Mouse (Mus musculus) forebrain, embryonic 16.5 days (tissue): ENCODE results near the gene Sirt7. TPM values are rescaled to one million over a fixed set of nuclear protein-coding genes. Genes with fewer than 3 reads are reported as not detected.
A peak's percentile ranks its signal among the peaks of the same experiment; 100 is the strongest.

ENCODE experiments used
- ATAC-seq: fragments of 200-750 bp; cut with Nextera tagmentation; 2 replicates; pipeline ENCODE4 v1.8.0; 2017; ENCODE audit warnings: mild to moderate bottlenecking, moderate library complexity
- H3K27ac ChIP-seq: fragments of 300-500 bp; sonication (generic); 2 replicates; pipeline ENCODE4 v1.5.1; 2014; ENCODE audit warnings: low read length, control low read depth
- H3K27me3 ChIP-seq: fragments of 300-500 bp; sonication (generic); replicated peaks from 2 replicates; pipeline ENCODE4 v1.6.1; 2014; ENCODE audit warnings: low read length; ENCODE audit not compliant: control insufficient read depth, insufficient read depth
- H3K36me3 ChIP-seq: fragments of 300-500 bp; sonication (generic); 2 replicates; pipeline ENCODE4 v1.6.1; 2014; ENCODE audit not compliant: control insufficient read depth, insufficient read depth
- H3K4me1 ChIP-seq: fragments of 300-500 bp; sonication (generic); replicated peaks from 2 replicates; pipeline ENCODE4 v1.6.1; 2014; ENCODE audit warnings: low read length; ENCODE audit not compliant: control insufficient read depth, insufficient read depth
- H3K4me2 ChIP-seq: fragments of 300-500 bp; sonication (generic); 2 replicates; pipeline ENCODE4 v1.6.1; 2014; ENCODE audit warnings: mild to moderate bottlenecking, low read length, control low read depth
- H3K4me3 ChIP-seq: fragments of 300-500 bp; sonication (generic); replicated peaks from 2 replicates; pipeline ENCODE4 v1.5.1; 2014; ENCODE audit warnings: mild to moderate bottlenecking, low read length, control low read depth
- H3K9ac ChIP-seq: fragments of 300-500 bp; sonication (generic); replicated peaks from 2 replicates; pipeline ENCODE4 v1.6.1; 2014; ENCODE audit warnings: low read depth, low read length, control low read depth
- H3K9me3 ChIP-seq: fragments of 300-500 bp; sonication (generic); 2 replicates; pipeline ENCODE4 v1.6.1; 2016; ENCODE audit warnings: low read length; ENCODE audit not compliant: control insufficient read depth
- WGBS: fragments of 180-500 bp; shearing (Covaris S2); extraction: QIAGEN DNeasy Blood & Tissue Kit; methylation state at CpG from one replicate; pipeline ENCODE4 v1.1.7; 2014; 5-methylcytosine and 5-hydroxymethylcytosine counted together
- polyA plus RNA-seq: library from polyadenylated mRNA; unstranded; fragments of >200 nt; fragmentation: Nextera tagmentation; extraction: Ambion mirVana; gene quantifications from 2 replicates; pipeline ENCODE4 v1.2.1, GENCODE M21; 2015

Gene Sirt7
- polyA plus RNA-seq, 1 experiment from 2014 or later: 50.2 TPM

GRCm38 (mm10) chr11:120623961-120624679, 920 bp downstream of the Sirt7 start:
- H3K4me2 ChIP-seq: peak overlapping the region; percentile 79
- peak; percentile 74 for ATAC-seq
- no peaks in the 10 kb centered on the region for H3K9me3 ChIP-seq
- peak overlapping the region; percentile 76 for H3K27ac ChIP-seq
- H3K4me3 ChIP-seq: peak overlapping the region; percentile 79
- peaks cover 16% of the 10 kb centered on the region for H3K36me3 ChIP-seq
- H3K4me1 ChIP-seq: peaks cover 15% of the 10 kb centered on the region
- H3K27me3 ChIP-seq: no peaks in the 10 kb centered on the region
- peak overlapping the region; percentile 62 for H3K9ac ChIP-seq
- WGBS: 11% methylated on average over 30 of the region's 30 CpGs

GRCm38 (mm10) chr11:120622805-120623204, 2.2 kb downstream of the Sirt7 start:
- Histone ChIP-seq H3K27me3 (no peaks in the 10 kb centered on the region), H3K4me1 (peaks cover 15% of the 10 kb centered on the region), H3K9ac (no peak overlapping the region), H3K27ac (no peak overlapping the region), H3K36me3 (peaks cover 18% of the 10 kb centered on the region), H3K9me3 (no peaks in the 10 kb centered on the region), H3K4me2 (no peak overlapping the region), H3K4me3 (no peak overlapping the region)
- 91% methylated on average over 6 of the region's 6 CpGs for WGBS
- no peak for ATAC-seq

DNA sequence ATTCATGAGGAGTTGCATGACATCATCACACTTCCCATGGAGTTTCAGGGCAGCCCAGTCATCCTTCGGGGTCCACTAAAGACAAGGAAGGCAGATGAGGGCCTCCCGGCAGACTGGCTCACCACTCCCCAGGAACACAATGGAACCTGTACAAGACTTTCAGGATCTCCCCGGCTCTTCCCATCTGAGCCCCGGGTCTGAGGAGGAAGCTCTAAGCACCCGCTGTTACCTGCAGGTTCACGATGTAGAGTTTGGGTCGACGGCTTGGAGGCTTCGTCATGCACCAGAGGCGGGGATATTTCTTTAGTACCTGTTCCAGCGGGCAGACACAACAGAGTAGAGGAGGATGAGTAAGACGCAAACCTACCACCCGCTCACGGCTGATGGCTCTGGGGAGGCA, 4.8 kb downstream of the Sirt7 start:
- no peaks in the 10 kb centered on the region for H3K9me3 ChIP-seq
- peaks cover 18% of the 10 kb centered on the region for H3K36me3 ChIP-seq
- no peak overlapping the region for H3K4me3 ChIP-seq
- H3K27ac ChIP-seq: no peak overlapping the region
- H3K4me2 ChIP-seq: no peak overlapping the region
- WGBS: 90% methylated on average over 14 of the region's 14 CpGs
- no peaks in the 10 kb centered on the region for H3K27me3 ChIP-seq
- ATAC-seq: no peak
- peaks cover 28% of the 10 kb centered on the region for H3K4me1 ChIP-seq
- H3K9ac ChIP-seq: no peak overlapping the region

GRCm38 (mm10) chr11:120618619-120619535, 6.2 kb downstream of the Sirt7 start:
- Histone ChIP-seq H3K4me3 (no peak overlapping the region), H3K4me2 (no peak overlapping the region), H3K9me3 (no peaks in the 10 kb centered on the region), H3K9ac (no peak overlapping the region), H3K27ac (no peak overlapping the region), H3K27me3 (no peaks in the 10 kb centered on the region), H3K36me3 (peaks cover 22% of the 10 kb centered on the region), H3K4me1 (peaks cover 21% of the 10 kb centered on the region)
- no peak for ATAC-seq
- WGBS: 92% methylated on average over 25 of the region's 25 CpGs

- under 1% methylated on average over 56 of the region's 56 CpGs for WGBS
- Histone ChIP-seq H3K4me1 (peaks cover 17% of the 10 kb centered on the region), H3K4me2 (peak within 1 kb of the TSS; percentile 62), H3K9ac (peak within 1 kb of the TSS; percentile 78), H3K9me3 (no peaks in the 10 kb centered on the region), H3K27me3 (no peaks in the 10 kb centered on the region), H3K27ac (peak within 1 kb of the TSS; percentile 67), H3K4me3 (peak within 1 kb of the TSS; percentile 67), H3K36me3 (peaks cover 22% of the 10 kb centered on the region)
- peak; percentile 96 for ATAC-seq
Observed at GRCm38 (mm10) chr11:120617519-120618112, 7.4 kb downstream of the Sirt7 start, which contains the start of gene Pcyt2. Gene Pcyt2 (minus strand): TSS chr11:120617936.

DNA sequence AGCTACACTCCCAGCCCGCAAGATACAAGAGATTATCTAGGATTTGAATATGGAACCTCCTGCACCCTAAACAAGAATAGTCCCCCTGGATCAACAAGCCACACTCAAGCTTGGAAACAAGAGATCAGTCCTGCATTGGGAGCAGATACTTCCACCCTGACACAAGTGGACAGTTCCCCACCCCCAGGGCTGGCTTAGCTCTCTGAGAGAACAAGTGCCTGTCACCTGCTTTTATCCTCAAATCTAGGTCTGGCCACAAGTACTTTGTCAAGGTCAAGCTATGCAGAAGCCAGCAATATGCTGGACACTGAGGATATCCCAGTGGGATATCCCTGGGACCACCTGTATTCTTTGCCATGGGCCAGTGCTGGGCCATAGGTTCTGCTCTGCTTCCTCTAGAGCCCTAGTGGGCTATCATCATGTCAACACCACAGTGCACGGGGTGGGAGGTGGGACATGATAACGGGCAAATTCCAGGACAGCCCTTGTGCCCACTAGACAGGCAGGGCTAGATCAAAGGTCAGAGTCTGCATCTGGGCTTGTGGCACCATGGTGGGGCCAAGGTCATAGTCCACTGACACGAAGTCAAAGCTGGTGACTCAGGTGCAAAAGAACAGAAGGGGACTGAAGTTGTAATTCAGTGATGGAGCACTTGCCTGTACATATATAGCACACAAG, 8.3 kb downstream of the Sirt7 start:
- Histone ChIP-seq H3K4me2 (peak overlapping the region; percentile 62), H3K36me3 (peaks cover 22% of the 10 kb centered on the region), H3K27ac (peak overlapping the region; percentile 33; the same call in 1 of the 2 replicates), H3K9ac (peak overlapping the region; percentile 78), H3K4me1 (peaks cover 17% of the 10 kb centered on the region), H3K9me3 (no peaks in the 10 kb centered on the region), H3K4me3 (peak overlapping the region; percentile 67), H3K27me3 (no peaks in the 10 kb centered on the region)
- ATAC-seq: no peak
- WGBS: 44% methylated on average over 4 of the region's 4 CpGs

- no peak overlapping the region for H3K9ac ChIP-seq
- no peak for ATAC-seq
- peaks cover 27% of the 10 kb centered on the region for H3K36me3 ChIP-seq
- no peak overlapping the region for H3K27ac ChIP-seq
- H3K27me3 ChIP-seq: no peaks in the 10 kb centered on the region
- 93% methylated on average over 11 of the region's 11 CpGs for whole genome bisulfite sequencing
- H3K9me3 ChIP-seq: no peaks in the 10 kb centered on the region
- H3K4me3 ChIP-seq: no peak overlapping the region
- H3K4me2 ChIP-seq: no peak overlapping the region
- peaks cover 17% of the 10 kb centered on the region for H3K4me1 ChIP-seq
Observed at GRCm38 (mm10) chr11:120615606-120616203, 9.3 kb downstream of the Sirt7 start.

GRCm38 (mm10) chr11:120615167-120615566, 9.9 kb downstream of the Sirt7 start:
- Histone ChIP-seq H3K9me3 (no peaks in the 10 kb centered on the region), H3K4me3 (no peak overlapping the region), H3K4me2 (no peak overlapping the region), H3K36me3 (peaks cover 24% of the 10 kb centered on the region), H3K27me3 (no peaks in the 10 kb centered on the region), H3K9ac (no peak overlapping the region), H3K27ac (no peak overlapping the region), H3K4me1 (peaks cover 17% of the 10 kb centered on the region)
- WGBS: 94% methylated on average over 6 of the region's 6 CpGs
- no peak for ATAC-seq
